Mouse (Mus musculus) macrophage (primary cell): ENCODE measurements around the gene Isg20. TPM values are rescaled to one million over a fixed set of nuclear protein-coding genes. Genes with fewer than 3 reads are reported as not detected.

Experiments
- H3K27ac ChIP-seq: fragments of 350-480 bp; formaldehyde crosslinking; 2 replicates; pipeline ENCODE4 v1.9.0; 2021
- H3K36me3 ChIP-seq: fragments of 350-480 bp; formaldehyde crosslinking; 2 replicates; pipeline ENCODE4 v1.9.0; 2021; ENCODE audit errors: inconsistent target
- H3K4me3 ChIP-seq: fragments of 350-480 bp; formaldehyde crosslinking; 2 replicates; pipeline ENCODE4 v1.9.0; 2021; ENCODE audit errors: inconsistent target
- H3K79me2 ChIP-seq: fragments of 350-480 bp; formaldehyde crosslinking; 2 replicates; pipeline ENCODE4 v1.9.0; 2021; ENCODE audit errors: inconsistent target
- WGBS: methylation state at CpG from one replicate; pipeline ENCODE4 v1.1.7; 2026; ENCODE audit warnings: inconsistent platforms; ENCODE audit not compliant: missing documents; 5-methylcytosine and 5-hydroxymethylcytosine counted together
- polyA plus RNA-seq: library from polyadenylated mRNA; stranded (reverse); fragments of 250-400 nt; gene quantifications from 3 replicates; pipeline ENCODE4 v1.2.4, GENCODE M21; 2018; ENCODE audit warnings: inconsistent platforms

Gene Isg20
- polyA plus RNA-seq, 1 experiment from 2014 or later: 9.8 TPM

- Histone ChIP-seq H3K79me2 (no peaks in the 10 kb centered on the region), H3K4me3 (no peak overlapping the region), H3K36me3 (no peaks in the 10 kb centered on the region), H3K27ac (no peak overlapping the region)
- WGBS: 71% methylated on average over 9 of the region's 9 CpGs
Observed at GRCm38 (mm10) chr7:78887431-78887842, 25.8 kb upstream of the Isg20 start.

GRCm38 (mm10) chr7:78890641-78891040, 22.6 kb upstream of the Isg20 start:
- Histone ChIP-seq H3K79me2 (no peaks in the 10 kb centered on the region), H3K27ac (no peak overlapping the region), H3K4me3 (no peak overlapping the region), H3K36me3 (no peaks in the 10 kb centered on the region)
- 4% methylated on average over 16 of the region's 16 CpGs for WGBS

- 85% methylated on average over 10 of the region's 10 CpGs for WGBS
- Histone ChIP-seq H3K4me3 (no peak overlapping the region), H3K79me2 (peaks cover 30% of the 10 kb centered on the region), H3K36me3 (no peaks in the 10 kb centered on the region), H3K27ac (no peak overlapping the region)
Observed at GRCm38 (mm10) chr7:78893917-78894316, 19.3 kb upstream of the Isg20 start.

GRCm38 (mm10) chr7:78895021-78895652, 18.1 kb upstream of the Isg20 start:
- no peaks in the 10 kb centered on the region for H3K36me3 ChIP-seq
- peak overlapping the region; percentile 88 for H3K4me3 ChIP-seq
- H3K27ac ChIP-seq: 0 out of 2 replicates have a peak overlapping the region, but pooled peaks have one; percentile 10
- 65% methylated on average over 12 of the region's 13 CpGs for WGBS
- H3K79me2 ChIP-seq: peaks cover 30% of the 10 kb centered on the region

- peaks cover 30% of the 10 kb centered on the region for H3K79me2 ChIP-seq
- H3K27ac ChIP-seq: peak within 1 kb of the TSS; percentile 57
- no peaks in the 10 kb centered on the region for H3K36me3 ChIP-seq
- peak within 1 kb of the TSS; percentile 88 for H3K4me3 ChIP-seq
- WGBS: under 1% methylated on average over 52 of the region's 53 CpGs
Observed at GRCm38 (mm10) chr7:78895653-78896333, 17.4 kb upstream of the Isg20 start, which contains the start of gene Aen. Gene Aen (plus strand): TSS chr7:78895854.

- Histone ChIP-seq H3K79me2 (peaks cover 30% of the 10 kb centered on the region), H3K27ac (no peak overlapping the region), H3K36me3 (peaks cover 6% of the 10 kb centered on the region), H3K4me3 (no peak overlapping the region)
- 92% methylated on average over 3 of the region's 3 CpGs for WGBS
Observed at GRCm38 (mm10) chr7:78897567-78897966, 15.7 kb upstream of the Isg20 start.

- no peak overlapping the region for H3K27ac ChIP-seq
- peaks cover 45% of the 10 kb centered on the region for H3K36me3 ChIP-seq
- no peak overlapping the region for H3K4me3 ChIP-seq
- 79% methylated on average over 6 of the region's 6 CpGs for WGBS
- peaks cover 6% of the 10 kb centered on the region for H3K79me2 ChIP-seq
Observed at GRCm38 (mm10) chr7:78903174-78903870, 9.9 kb upstream of the Isg20 start.

GRCm38 (mm10) chr7:78904175-78904574, 9.0 kb upstream of the Isg20 start:
- 88% methylated on average over 2 of the region's 2 CpGs for WGBS

GRCm38 (mm10) chr7:78909026-78909425, 4.2 kb upstream of the Isg20 start:
- WGBS: 87% methylated on average over 6 of the region's 6 CpGs
- H3K79me2 ChIP-seq: peaks cover 1% of the 10 kb centered on the region; the same call in 1 of the 2 replicates
- H3K4me3 ChIP-seq: no peak overlapping the region
- peaks cover 33% of the 10 kb centered on the region; the same call in 1 of the 2 replicates for H3K36me3 ChIP-seq
- no peak overlapping the region for H3K27ac ChIP-seq

More at GRCm38 (mm10) chr7:78904175-78904574, 9.0 kb upstream of the Isg20 start:
- Histone ChIP-seq H3K79me2 (no peaks in the 10 kb centered on the region), H3K36me3 (peaks cover 45% of the 10 kb centered on the region), H3K27ac (no peak overlapping the region), H3K4me3 (no peak overlapping the region)

GRCm38 (mm10) chr7:78910336-78911098, 2.7 kb upstream of the Isg20 start:
- 81% methylated on average over 6 of the region's 6 CpGs for WGBS
- H3K36me3 ChIP-seq: peaks cover 22% of the 10 kb centered on the region; the same call in 1 of the 2 replicates
- H3K27ac ChIP-seq: no peak overlapping the region
- H3K79me2 ChIP-seq: peaks cover 10% of the 10 kb centered on the region; the same call in 1 of the 2 replicates
- no peak overlapping the region for H3K4me3 ChIP-seq

GRCm38 (mm10) chr7:78911209-78911608, 2.0 kb upstream of the Isg20 start:
- 90% methylated on average over 4 of the region's 4 CpGs for WGBS
- Histone ChIP-seq H3K36me3 (peaks cover 16% of the 10 kb centered on the region; the same call in 1 of the 2 replicates), H3K79me2 (peaks cover 10% of the 10 kb centered on the region; the same call in 1 of the 2 replicates), H3K4me3 (no peak overlapping the region), H3K27ac (no peak overlapping the region)

GRCm38 (mm10) chr7:78912253-78912973, 811 bp upstream of the Isg20 start:
- peak overlapping the region; percentile 45 for H3K27ac ChIP-seq
- WGBS: 4% methylated on average over 20 of the region's 20 CpGs
- H3K4me3 ChIP-seq: peak overlapping the region; percentile 46
- H3K79me2 ChIP-seq: peaks cover 10% of the 10 kb centered on the region; the same call in 1 of the 2 replicates
- H3K36me3 ChIP-seq: peaks cover 18% of the 10 kb centered on the region

GRCm38 (mm10) chr7:78913649-78914544, 673 bp downstream of the Isg20 start:
- Histone ChIP-seq H3K27ac (peak overlapping the region; percentile 45), H3K36me3 (peaks cover 33% of the 10 kb centered on the region), H3K79me2 (peaks cover 10% of the 10 kb centered on the region; the same call in 1 of the 2 replicates), H3K4me3 (peak overlapping the region; percentile 46)
- WGBS: 39% methylated on average over 19 of the region's 19 CpGs
